Mouse (Mus musculus): ENCODE measurements around the gene Mcm3ap. TPM values are rescaled to one million over a fixed set of nuclear protein-coding genes. Genes with fewer than 3 reads are reported as not detected.

Gene Mcm3ap
- total and polyA plus RNA-seq, 3 experiments, result 26.4 to 47.8 (median 34.2) TPM

DNA sequence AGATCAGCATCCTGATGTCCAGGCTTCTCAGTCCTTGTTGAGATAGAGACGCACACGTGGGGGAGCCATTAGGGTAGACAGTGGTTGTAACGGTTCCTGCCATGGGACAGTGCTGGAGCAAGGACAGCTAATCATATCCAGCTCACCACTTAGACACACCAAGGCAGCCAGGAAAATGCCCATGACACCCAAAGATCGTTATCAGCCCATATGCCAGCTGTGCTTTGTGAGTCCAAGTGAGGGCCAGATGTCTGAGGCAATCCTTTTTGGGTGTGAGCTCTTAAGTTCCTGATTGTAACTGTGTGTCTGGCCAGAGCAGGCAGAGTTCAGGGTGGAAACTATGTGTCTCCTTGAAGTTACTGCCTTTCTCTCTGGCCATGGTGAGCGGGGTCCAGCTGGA is 85.3 kb downstream of the Mcm3ap start:
- H3K4me3 ChIP-seq (replicated peaks in 1 of 3; ENCODE audit: low read depth in 2 of 3, low read length in 2 of 3, poor library complexity in 1 of 3), result no peak overlapping the region
- in situ Hi-C loops (cut with MboI; ENCODE audit: low pct_ligation_motif_present, low pct_unique_long_range_greater_than_20kb, low sequenced_read_pairs) (no loop called here), dilution Hi-C loops (cut with MboI; ENCODE audit: extremely low pct_ligation_motif_present, extremely low pct_unique_long_range_greater_than_20kb, low sequenced_read_pairs) (no loop called here)
- H3K9me3 ChIP-seq (replicated peaks; ENCODE audit: low read length), result no peaks in the 10 kb centered on the region
- H3K27me3 ChIP-seq (replicated peaks), result no peaks in the 10 kb centered on the region
- H3K9ac ChIP-seq (ENCODE audit: insufficient read depth, low read depth), result no peak overlapping the region
- no peak overlapping the region for H3K4me2 ChIP-seq (ENCODE audit: insufficient read depth, low read depth, poor library complexity, severe bottlenecking)
- no peak for TF ChIP-seq EP300 (IDR thresholded peaks at IDR 0.05; ENCODE audit: low read length)
- TF ChIP-seq ZMIZ1 (IDR thresholded peaks at IDR 0.05; ENCODE audit: low read depth, low read length), result no peak
- no peak for TF ChIP-seq USF1 (IDR thresholded peaks at IDR 0.05; ENCODE audit: low read depth, low read length)
- TF ChIP-seq JUN (IDR thresholded peaks at IDR 0.05; ENCODE audit: insufficient read depth, low read depth, low read length), result no peak
- no peaks in the 10 kb centered on the region for H3K79me2 ChIP-seq (replicated peaks; ENCODE audit: control insufficient read depth, extremely low read depth, insufficient read depth, poor library complexity, severe bottlenecking)
- no peak overlapping the region for H3K27ac ChIP-seq (ENCODE audit: insufficient read depth, low read depth)
- no peak for DNase-seq (ENCODE audit: extremely low read depth)
- H3K36me3 ChIP-seq (replicated peaks in 1 of 2; ENCODE audit: control insufficient read depth in 1 of 2, insufficient read depth in 1 of 2, low read length in 1 of 2), result peaks cover 53 to 70% of the 10 kb centered on the region in 2 experiments
- H3K4me1 ChIP-seq (ENCODE audit: control insufficient read depth in 1 of 2, insufficient read depth in 2 of 2), result no peaks in the 10 kb centered on the region

DNA sequence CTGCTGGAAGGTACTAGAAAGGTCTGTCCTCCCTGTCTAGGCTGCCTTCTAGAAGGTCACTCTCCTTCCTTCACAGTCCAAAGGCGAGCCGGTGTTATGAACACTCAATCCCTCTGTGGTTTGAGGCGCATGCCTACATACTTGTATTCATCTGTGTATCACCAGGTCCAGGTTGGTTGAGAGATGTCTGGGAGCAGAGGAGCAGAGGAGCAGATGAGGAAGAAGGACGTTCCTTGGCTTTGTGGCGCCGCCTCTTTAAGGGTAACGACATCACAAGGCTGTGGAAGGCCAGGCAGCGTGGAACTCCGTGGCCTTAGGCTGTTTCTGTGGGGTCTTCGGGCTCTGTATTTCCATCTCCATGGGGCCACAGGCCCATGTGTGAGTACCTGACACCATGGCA is 93.2 kb downstream of the Mcm3ap start, which contains the start of gene Spatc1l:
Gene Spatc1l, plus strand, starts transcription at position 301 of the 400 bp plus-strand sequence.
- no peak within 1 kb of the TSS for H3K27ac ChIP-seq (ENCODE audit: insufficient read depth, low read depth)
- in situ Hi-C loops (cut with MboI; ENCODE audit: low pct_ligation_motif_present, low pct_unique_long_range_greater_than_20kb, low sequenced_read_pairs) (no loop called here), dilution Hi-C loops (cut with MboI; ENCODE audit: extremely low pct_ligation_motif_present, extremely low pct_unique_long_range_greater_than_20kb, low sequenced_read_pairs) (no loop called here)
- no peaks in the 10 kb centered on the region for H3K79me2 ChIP-seq (replicated peaks; ENCODE audit: control insufficient read depth, extremely low read depth, insufficient read depth, poor library complexity, severe bottlenecking)
- H3K4me1 ChIP-seq (ENCODE audit: control insufficient read depth in 1 of 2, insufficient read depth in 2 of 2), result no peaks in the 10 kb centered on the region
- peaks cover 0 to 3% of the 10 kb centered on the region in 2 experiments for H3K36me3 ChIP-seq (replicated peaks in 1 of 2; ENCODE audit: control insufficient read depth in 1 of 2, insufficient read depth in 1 of 2, low read length in 1 of 2)
- H3K27me3 ChIP-seq (replicated peaks), result peaks cover 4% of the 10 kb centered on the region
- TF ChIP-seq JUN (IDR thresholded peaks at IDR 0.05; ENCODE audit: insufficient read depth, low read depth, low read length) (no peak), USF1 (IDR thresholded peaks at IDR 0.05; ENCODE audit: low read depth, low read length) (no peak), HCFC1 (IDR thresholded peaks at IDR 0.05; ENCODE audit: low read depth, low read length) (no peak), IRF4 (IDR thresholded peaks at IDR 0.05; ENCODE audit: low read depth, low read length) (no peak), SIN3A (IDR thresholded peaks at IDR 0.05; ENCODE audit: low read length) (no peak), CHD1 (IDR thresholded peaks at IDR 0.05; ENCODE audit: low read depth, low read length) (no peak), ETS1 (conservative IDR thresholded peaks at IDR 0.05; ENCODE audit: low read depth, low read length) (no peak), ELF1 (IDR thresholded peaks at IDR 0.05; ENCODE audit: low read depth, low read length) (no peak), KAT2A (IDR thresholded peaks at IDR 0.05; ENCODE audit: insufficient replicate concordance, low read length) (no peak)
- no peaks in the 10 kb centered on the region for H3K9me3 ChIP-seq (replicated peaks; ENCODE audit: low read length)
- DNase-seq (ENCODE audit: extremely low read depth), result no peak
- no peak within 1 kb of the TSS for H3K4me2 ChIP-seq (ENCODE audit: insufficient read depth, low read depth, poor library complexity, severe bottlenecking)
- no peak within 1 kb of the TSS for H3K4me3 ChIP-seq (replicated peaks in 1 of 3; ENCODE audit: low read depth in 2 of 3, low read length in 2 of 3, poor library complexity in 1 of 3)
- no peak within 1 kb of the TSS for H3K9ac ChIP-seq (ENCODE audit: insufficient read depth, low read depth)

Other genes starting within 250 kb of the Mcm3ap start
- gene Prmt2, start 231.1 kb upstream of the Mcm3ap start, total RNA-seq (2012; rRNA removed), result 11.3 and 14.4 TPM in 2 replicates
- gene Prmt2, start 231.1 kb upstream of the Mcm3ap start, total RNA-seq (2014; rRNA removed), result 6.1 and 6.4 TPM in 2 replicates
- gene Prmt2, start 231.1 kb upstream of the Mcm3ap start, polyA plus RNA-seq (2012; ENCODE audit: insufficient read length, low read depth), result 14.9 and 15.0 TPM in 2 replicates
- gene S100b, start 215.1 kb upstream of the Mcm3ap start, total RNA-seq (2012; rRNA removed), result not detected in 2 replicates
- not detected in 2 replicates for gene S100b, start 215.1 kb upstream of the Mcm3ap start, total RNA-seq (2014; rRNA removed)
- gene S100b, start 215.1 kb upstream of the Mcm3ap start, polyA plus RNA-seq (2012; ENCODE audit: insufficient read length, low read depth), result not detected in 2 replicates
- 1.4 and 2.4 TPM in 2 replicates for gene Dip2a, start 123.6 kb upstream of the Mcm3ap start, total RNA-seq (2012; rRNA removed)
- 0.73 and 0.97 TPM in 2 replicates for gene Dip2a, start 123.6 kb upstream of the Mcm3ap start, total RNA-seq (2014; rRNA removed)
- gene Dip2a, start 123.6 kb upstream of the Mcm3ap start, polyA plus RNA-seq (2012; ENCODE audit: insufficient read length, low read depth), result 1.5 TPM in 2 replicates
- gene AC141477.1, start 28.5 kb upstream of the Mcm3ap start, total RNA-seq (2012; rRNA removed), result not detected in 2 replicates
- gene AC141477.1, start 28.5 kb upstream of the Mcm3ap start, total RNA-seq (2014; rRNA removed), result not detected in 2 replicates
- gene AC141477.1, start 28.5 kb upstream of the Mcm3ap start, polyA plus RNA-seq (2012; ENCODE audit: insufficient read length, low read depth), result 3.5 TPM in 1 of 2 replicates, not detected in the other
- gene Pcnt, start 26.1 kb upstream of the Mcm3ap start, total RNA-seq (2012; rRNA removed), result 28.7 and 29.1 TPM in 2 replicates
- 22.2 and 24.6 TPM in 2 replicates for gene Pcnt, start 26.1 kb upstream of the Mcm3ap start, total RNA-seq (2014; rRNA removed)
- 30.2 and 30.6 TPM in 2 replicates for gene Pcnt, start 26.1 kb upstream of the Mcm3ap start, polyA plus RNA-seq (2012; ENCODE audit: insufficient read length, low read depth)
- 0.25 and 0.42 TPM in 2 replicates for gene 2610028H24Rik, start 19.8 kb upstream of the Mcm3ap start, total RNA-seq (2012; rRNA removed)
- not detected in 2 replicates for gene 2610028H24Rik, start 19.8 kb upstream of the Mcm3ap start, total RNA-seq (2014; rRNA removed)
- gene 2610028H24Rik, start 19.8 kb upstream of the Mcm3ap start, polyA plus RNA-seq (2012; ENCODE audit: insufficient read length, low read depth), result not detected in 2 replicates
- gene Ybey, start 187 bp downstream of the Mcm3ap start, total RNA-seq (2012; rRNA removed), result 4.3 and 4.4 TPM in 2 replicates
- gene Ybey, start 187 bp downstream of the Mcm3ap start, total RNA-seq (2014; rRNA removed), result 5.2 TPM in 2 replicates
- gene Ybey, start 187 bp downstream of the Mcm3ap start, polyA plus RNA-seq (2012; ENCODE audit: insufficient read length, low read depth), result 2.0 and 3.0 TPM in 2 replicates
- gene Lss, start 62.7 kb downstream of the Mcm3ap start, total RNA-seq (2012; rRNA removed), result 28.8 and 38.4 TPM in 2 replicates
- 60.8 and 89.6 TPM in 2 replicates for gene Lss, start 62.7 kb downstream of the Mcm3ap start, total RNA-seq (2014; rRNA removed)
- 37.7 and 53.3 TPM in 2 replicates for gene Lss, start 62.7 kb downstream of the Mcm3ap start, polyA plus RNA-seq (2012; ENCODE audit: insufficient read length, low read depth)
- gene Spatc1l, start 93.3 kb downstream of the Mcm3ap start, total RNA-seq (2012; rRNA removed), result not detected in 2 replicates
- gene Spatc1l, start 93.3 kb downstream of the Mcm3ap start, total RNA-seq (2014; rRNA removed), result 0.17 TPM in 1 of 2 replicates, not detected in the other
- gene Spatc1l, start 93.3 kb downstream of the Mcm3ap start, polyA plus RNA-seq (2012; ENCODE audit: insufficient read length, low read depth), result not detected in 2 replicates
- not detected in 2 replicates for gene Ftcd, start 106.7 kb downstream of the Mcm3ap start, total RNA-seq (2012; rRNA removed)
- not detected in 2 replicates for gene Ftcd, start 106.7 kb downstream of the Mcm3ap start, total RNA-seq (2014; rRNA removed)
- gene Ftcd, start 106.7 kb downstream of the Mcm3ap start, polyA plus RNA-seq (2012; ENCODE audit: insufficient read length, low read depth), result not detected in 2 replicates
- gene Col6a2, start 154.7 kb downstream of the Mcm3ap start, total RNA-seq (2012; rRNA removed), result not detected in 2 replicates
- gene Col6a2, start 154.7 kb downstream of the Mcm3ap start, total RNA-seq (2014; rRNA removed), result not detected in 2 replicates
- not detected in 2 replicates for gene Col6a2, start 154.7 kb downstream of the Mcm3ap start, polyA plus RNA-seq (2012; ENCODE audit: insufficient read length, low read depth)